Mouse (Mus musculus) kidney, adult 2 months (tissue): ENCODE measurements at regions not wholly inside any gene's neighbourhood (a gene's known extent, or its start where the extent isn't known, plus 50 kb on each side); places are given as distances from the start of the nearest gene placed in this dataset.

Source experiments
- CTCF ChIP-seq: fragments of 200-500 bp; conservative IDR thresholded peaks from 2 replicates; pipeline ENCODE4 v1.5.1; 2011; ENCODE audit warnings: low read depth, mild to moderate bottlenecking, control low read depth, low read length, moderate library complexity, mixed read lengths; ENCODE audit not compliant: insufficient read depth, insufficient read length
- POLR2A ChIP-seq: fragments of 200-500 bp; IDR thresholded peaks from one replicate; pipeline ENCODE4 v1.6.1; 2011; ENCODE audit warnings: low read depth, low read length, control low read depth

- TF ChIP-seq CTCF (no peak), POLR2A (no peak)
Observed at GRCm38 (mm10) chr5:40030261-40030660, 275.0 kb upstream of the Hs3st1 start.
